Mouse (Mus musculus) forebrain, embryonic 11.5 days (tissue): ENCODE data around the gene Ccl4. TPM values are rescaled to one million over a fixed set of nuclear protein-coding genes. Genes with fewer than 3 reads are reported as not detected.

ENCODE experiments used
- ATAC-seq: fragments of 200-750 bp; cut with Nextera tagmentation; replicated peaks from 2 replicates; pipeline ENCODE4 v1.8.0; 2017; ENCODE audit warnings: moderate TSS enrichment; ENCODE audit not compliant: low FRiP score
- DNase-seq: peaks from one replicate; pipeline ENCODE4 v3.0.0-alpha.2; 2017; ENCODE audit warnings: low spot score
- H3K27ac ChIP-seq: fragments of 300-500 bp; sonication (generic); 2 replicates; pipeline ENCODE4 v1.5.1; 2014; ENCODE audit warnings: low read depth, low read length
- H3K27me3 ChIP-seq: fragments of 300-500 bp; sonication (generic); 2 replicates; pipeline ENCODE4 v1.6.1; 2014; ENCODE audit warnings: mild to moderate bottlenecking, low read length, mixed read lengths; ENCODE audit not compliant: control insufficient read depth, insufficient read depth
- H3K36me3 ChIP-seq: fragments of 300-500 bp; sonication (generic); 2 replicates; pipeline ENCODE4 v1.6.1; 2014; ENCODE audit warnings: mild to moderate bottlenecking, low read length, moderate library complexity, mixed read lengths; ENCODE audit not compliant: control insufficient read depth, insufficient read depth
- H3K4me1 ChIP-seq: fragments of 300-500 bp; sonication (generic); replicated peaks from 2 replicates; pipeline ENCODE4 v1.6.1; 2014; ENCODE audit warnings: low read length, mixed read lengths; ENCODE audit not compliant: control insufficient read depth, insufficient read depth
- H3K4me2 ChIP-seq: fragments of 300-500 bp; sonication (generic); 2 replicates; pipeline ENCODE4 v1.6.1; 2014; ENCODE audit warnings: low read depth, mild to moderate bottlenecking, low read length, moderate library complexity, mixed read lengths; ENCODE audit not compliant: severe bottlenecking
- H3K4me3 ChIP-seq: fragments of 300-500 bp; sonication (generic); 2 replicates; pipeline ENCODE4 v1.5.1; 2014; ENCODE audit warnings: low read depth, low read length
- H3K9ac ChIP-seq: fragments of 300-500 bp; sonication (generic); 2 replicates; pipeline ENCODE4 v1.6.1; 2014; ENCODE audit warnings: low read length
- H3K9me3 ChIP-seq: fragments of 300-500 bp; sonication (generic); 2 replicates; pipeline ENCODE4 v1.6.1; 2016; ENCODE audit warnings: low read length, mixed read lengths; ENCODE audit not compliant: control insufficient read depth
- WGBS: fragments of 180-500 bp; shearing (Covaris S2); extraction: QIAGEN DNeasy Blood & Tissue Kit; methylation state at CpG from one replicate; pipeline ENCODE4 v1.1.7; 2014; 5-methylcytosine and 5-hydroxymethylcytosine counted together
- polyA plus RNA-seq: library from polyadenylated mRNA; unstranded; fragments of >200 nt; fragmentation: Nextera tagmentation; extraction: Ambion mirVana; gene quantifications from 2 replicates; pipeline ENCODE4 v1.2.1, GENCODE M21; 2014

Gene Ccl4
- polyA plus RNA-seq = 0.44 TPM in 1 of 2 replicates, not detected in the other

- Histone ChIP-seq H3K4me3 (no peak within 1 kb of the TSS), H3K27ac (no peak within 1 kb of the TSS), H3K4me1 (no peaks in the 10 kb centered on the region), H3K36me3 (no peaks in the 10 kb centered on the region), H3K9ac (no peak within 1 kb of the TSS), H3K27me3 (no peaks in the 10 kb centered on the region), H3K4me2 (no peak within 1 kb of the TSS), H3K9me3 (no peaks in the 10 kb centered on the region)
- no peak for ATAC-seq
- no peak for DNase-seq
- 86% methylated on average over 6 of the region's 6 CpGs for WGBS
Observed at GRCm38 (mm10) chr11:83662204-83662603, at the start of gene Ccl4. Ccl4 (plus strand) TSS chr11:83662584.

GRCm38 (mm10) chr11:83616586-83616985 is 45.8 kb upstream of the Ccl4 start:
- ATAC-seq (no peak), DNase-seq (no peak)
- Histone ChIP-seq H3K4me1 (no peaks in the 10 kb centered on the region), H3K27ac (no peak overlapping the region), H3K36me3 (no peaks in the 10 kb centered on the region), H3K4me3 (no peak overlapping the region), H3K9ac (no peak overlapping the region), H3K4me2 (no peak overlapping the region), H3K9me3 (no peaks in the 10 kb centered on the region), H3K27me3 (no peaks in the 10 kb centered on the region)
- whole genome bisulfite sequencing = 94% methylated on average over 1 of the region's 1 CpGs

GRCm38 (mm10) chr11:83618238-83618637 is 44.1 kb upstream of the Ccl4 start:
- no peak for ATAC-seq
- H3K36me3 ChIP-seq = no peaks in the 10 kb centered on the region
- 64% methylated on average over 4 of the region's 5 CpGs for WGBS
- H3K9ac ChIP-seq = no peak overlapping the region
- no peak for DNase-seq
- no peaks in the 10 kb centered on the region for H3K27me3 ChIP-seq
- H3K4me2 ChIP-seq = no peak overlapping the region
- no peak overlapping the region for H3K4me3 ChIP-seq
- no peak overlapping the region for H3K27ac ChIP-seq
- H3K4me1 ChIP-seq = no peaks in the 10 kb centered on the region
- H3K9me3 ChIP-seq = no peaks in the 10 kb centered on the region

GRCm38 (mm10) chr11:83619037-83619436 is 43.3 kb upstream of the Ccl4 start:
- H3K36me3 ChIP-seq = no peaks in the 10 kb centered on the region
- H3K9ac ChIP-seq = no peak overlapping the region
- no peak overlapping the region for H3K27ac ChIP-seq
- no peaks in the 10 kb centered on the region for H3K27me3 ChIP-seq
- no peaks in the 10 kb centered on the region for H3K9me3 ChIP-seq
- H3K4me2 ChIP-seq = no peak overlapping the region
- no peaks in the 10 kb centered on the region for H3K4me1 ChIP-seq
- ATAC-seq = no peak
- DNase-seq = no peak
- H3K4me3 ChIP-seq = no peak overlapping the region
- 96% methylated on average over 1 of the region's 1 CpGs for WGBS

- DNase-seq = no peak
- Histone ChIP-seq H3K4me2 (no peak overlapping the region), H3K9ac (no peak overlapping the region), H3K4me1 (no peaks in the 10 kb centered on the region), H3K4me3 (no peak overlapping the region), H3K36me3 (no peaks in the 10 kb centered on the region), H3K27me3 (no peaks in the 10 kb centered on the region), H3K9me3 (no peaks in the 10 kb centered on the region), H3K27ac (no peak overlapping the region)
- no peak for ATAC-seq
- WGBS = 85% methylated on average over 3 of the region's 3 CpGs
Observed at GRCm38 (mm10) chr11:83623586-83623985, 38.8 kb upstream of the Ccl4 start.

GRCm38 (mm10) chr11:83628808-83629207 is 33.6 kb upstream of the Ccl4 start:
- H3K4me1 ChIP-seq = no peaks in the 10 kb centered on the region
- H3K36me3 ChIP-seq = no peaks in the 10 kb centered on the region
- no peak overlapping the region for H3K27ac ChIP-seq
- H3K27me3 ChIP-seq = no peaks in the 10 kb centered on the region
- H3K4me2 ChIP-seq = no peak overlapping the region
- no peak overlapping the region for H3K4me3 ChIP-seq
- no peak overlapping the region for H3K9ac ChIP-seq
- no peak for DNase-seq
- no peaks in the 10 kb centered on the region for H3K9me3 ChIP-seq
- no peak for ATAC-seq
- 87% methylated on average over 9 of the region's 9 CpGs for WGBS

GRCm38 (mm10) chr11:83630630-83631029 is 31.8 kb upstream of the Ccl4 start:
- no peaks in the 10 kb centered on the region for H3K27me3 ChIP-seq
- H3K4me3 ChIP-seq = no peak overlapping the region
- H3K4me2 ChIP-seq = no peak overlapping the region
- H3K9ac ChIP-seq = no peak overlapping the region
- WGBS = 94% methylated on average over 1 of the region's 1 CpGs
- H3K9me3 ChIP-seq = no peaks in the 10 kb centered on the region
- no peak overlapping the region for H3K27ac ChIP-seq
- no peak for ATAC-seq
- no peaks in the 10 kb centered on the region for H3K4me1 ChIP-seq
- no peak for DNase-seq
- no peaks in the 10 kb centered on the region for H3K36me3 ChIP-seq

GRCm38 (mm10) chr11:83631065-83631464 is 31.3 kb upstream of the Ccl4 start:
- Histone ChIP-seq H3K9me3 (no peaks in the 10 kb centered on the region), H3K4me3 (no peak overlapping the region), H3K4me2 (no peak overlapping the region), H3K27ac (no peak overlapping the region), H3K4me1 (no peaks in the 10 kb centered on the region), H3K9ac (no peak overlapping the region), H3K36me3 (no peaks in the 10 kb centered on the region), H3K27me3 (no peaks in the 10 kb centered on the region)
- DNase-seq = no peak
- ATAC-seq = no peak
- 88% methylated on average over 2 of the region's 2 CpGs for WGBS

- WGBS = 75% methylated on average over 4 of the region's 4 CpGs
- H3K4me1 ChIP-seq = no peaks in the 10 kb centered on the region
Observed at GRCm38 (mm10) chr11:83632744-83633143, 29.6 kb upstream of the Ccl4 start.

More at GRCm38 (mm10) chr11:83632744-83633143, 29.6 kb upstream of the Ccl4 start:
- Histone ChIP-seq H3K27ac (no peak overlapping the region), H3K4me2 (no peak overlapping the region), H3K4me3 (no peak overlapping the region), H3K9me3 (no peaks in the 10 kb centered on the region), H3K36me3 (no peaks in the 10 kb centered on the region), H3K9ac (no peak overlapping the region), H3K27me3 (no peaks in the 10 kb centered on the region)
- ATAC-seq = no peak
- DNase-seq = no peak
